Mouse (Mus musculus) left cerebral cortex, adult 9 months (tissue): ENCODE measurements around the gene Stxbp4.

Source experiments
- DNase-seq, 2 experiments: peaks; one replicate each; pipeline ENCODE4 v3.0.0; 2022; ENCODE audit warnings: low spot score in 2 of 2

Gene Stxbp4

DNA sequence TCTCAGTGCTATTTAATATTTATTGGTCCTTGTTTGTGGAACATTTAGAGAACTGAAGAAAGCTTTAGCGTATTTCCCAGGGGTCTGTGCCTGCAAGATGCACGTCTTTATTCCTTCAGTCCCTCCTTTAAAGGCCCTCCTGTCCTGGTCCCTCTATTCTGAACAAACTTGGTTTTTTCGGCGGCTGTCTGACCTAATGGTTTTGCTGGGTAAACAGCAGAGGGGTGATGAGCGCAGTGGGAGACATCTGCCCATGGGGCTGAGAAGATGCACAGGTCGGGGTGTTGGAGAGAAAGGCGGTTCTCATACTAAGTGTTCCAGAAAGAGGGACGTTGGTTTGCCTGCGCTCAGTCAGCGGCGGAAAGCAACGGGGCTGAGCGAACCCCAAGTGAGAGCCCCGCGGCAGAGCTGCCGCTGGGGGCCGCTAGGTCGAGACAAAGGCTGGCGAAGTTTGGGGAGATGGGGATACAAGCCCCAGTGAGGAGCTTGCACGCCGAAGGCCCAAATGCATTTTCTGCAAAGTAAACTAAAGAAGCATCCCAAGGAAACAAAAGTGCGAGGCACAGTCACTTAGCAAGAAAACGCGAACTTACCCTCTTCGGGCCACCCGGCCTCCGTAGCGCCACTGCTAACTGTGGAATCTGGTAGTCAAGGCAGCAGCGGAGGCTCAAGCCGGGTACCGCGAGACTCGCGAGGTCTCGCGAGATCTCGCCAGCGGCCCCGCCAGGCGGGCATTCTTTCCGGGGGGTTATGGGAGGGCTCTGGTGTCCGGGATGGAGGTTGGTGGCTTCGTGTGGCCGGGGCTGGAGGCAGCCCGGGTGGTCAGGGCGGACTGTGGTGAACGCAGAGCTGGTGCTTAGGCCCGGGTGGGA is at the start of gene Stxbp4, which contains the start of gene Cox11:
Gene Stxbp4, minus strand, starts transcription at position 645 of the 872 bp plus-strand sequence.
Gene Cox11, plus strand, starts transcription at position 734 of the 872 bp plus-strand sequence.
- peak; percentile 85 to 95 for DNase-seq

DNA sequence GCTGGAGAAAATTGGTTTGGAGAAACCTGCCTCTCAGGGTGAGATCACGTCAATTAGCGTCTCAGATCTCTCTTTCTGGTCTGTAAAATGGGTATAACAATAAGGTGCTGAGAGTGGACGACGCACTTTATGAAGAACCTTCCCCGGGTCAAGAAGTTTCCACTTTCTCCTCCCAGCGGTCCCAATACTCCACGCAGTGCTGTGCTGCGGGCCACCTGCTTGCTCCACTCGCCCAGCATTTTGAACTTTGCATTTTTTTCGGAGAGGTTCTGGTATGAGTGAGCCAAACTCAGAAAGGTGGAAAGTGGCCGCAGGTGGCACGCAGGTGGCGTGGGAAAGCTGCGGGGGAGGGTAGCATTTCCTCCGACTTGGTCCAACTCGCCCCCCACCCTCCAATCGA is 49.2 kb upstream of the Stxbp4 start:
- peak in 1 of 2 experiments; percentile 21 for DNase-seq

DNA sequence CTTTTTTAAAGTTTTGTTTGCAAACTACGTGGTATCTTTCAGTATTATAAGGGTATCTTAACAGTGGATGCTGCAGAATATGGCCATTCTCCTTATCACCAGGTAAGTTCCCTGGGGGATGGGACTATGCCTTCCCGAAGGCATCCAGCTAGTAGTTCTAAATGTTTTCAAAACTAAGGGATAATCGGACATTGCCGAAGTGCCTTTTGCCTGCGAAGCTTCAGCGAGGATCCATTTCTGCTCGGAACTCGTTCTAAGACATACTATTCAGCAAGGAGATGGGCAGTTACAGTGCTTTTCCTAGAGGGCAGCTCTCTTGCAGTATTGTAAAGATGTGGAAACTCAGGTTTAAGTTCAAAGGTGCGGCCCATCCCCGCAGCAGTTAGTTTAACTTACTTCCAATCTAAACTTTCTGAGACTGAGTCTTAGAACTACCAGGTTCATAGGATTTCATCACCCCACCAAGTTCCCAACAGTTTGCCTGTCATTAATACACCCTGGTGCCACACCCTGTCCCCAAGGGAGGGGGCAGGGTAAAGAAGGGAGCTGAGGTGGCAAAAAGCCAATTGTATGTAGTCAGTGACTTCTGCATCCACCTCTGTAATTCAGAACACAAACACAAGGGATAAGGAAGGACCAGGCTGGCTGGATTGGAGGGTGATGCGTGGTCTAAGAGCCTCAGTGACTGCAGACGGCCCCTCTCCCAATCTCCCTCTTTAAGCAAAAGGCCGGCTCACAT is 48.6 kb upstream of the Stxbp4 start:
- no peak for DNase-seq

DNA sequence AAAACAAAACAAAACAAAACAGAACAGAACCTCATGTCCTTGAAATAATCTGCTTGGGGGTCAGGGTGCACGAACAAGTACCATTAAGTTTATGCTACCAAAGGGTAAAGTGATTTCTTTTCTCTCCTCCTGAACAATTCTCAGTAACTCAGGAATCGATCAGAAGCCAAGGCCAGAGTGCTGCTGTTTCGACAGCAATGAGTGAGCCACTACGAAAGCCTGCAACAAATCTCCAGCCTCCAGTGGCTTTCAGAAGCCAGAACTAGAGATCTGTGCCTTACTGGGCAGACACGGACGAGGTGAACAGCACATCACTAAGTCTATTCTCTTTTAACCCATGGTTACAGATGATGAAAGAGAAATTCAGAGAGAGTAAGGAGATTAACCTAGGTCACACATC is 47.3 kb upstream of the Stxbp4 start:
- DNase-seq, result no peak

DNA sequence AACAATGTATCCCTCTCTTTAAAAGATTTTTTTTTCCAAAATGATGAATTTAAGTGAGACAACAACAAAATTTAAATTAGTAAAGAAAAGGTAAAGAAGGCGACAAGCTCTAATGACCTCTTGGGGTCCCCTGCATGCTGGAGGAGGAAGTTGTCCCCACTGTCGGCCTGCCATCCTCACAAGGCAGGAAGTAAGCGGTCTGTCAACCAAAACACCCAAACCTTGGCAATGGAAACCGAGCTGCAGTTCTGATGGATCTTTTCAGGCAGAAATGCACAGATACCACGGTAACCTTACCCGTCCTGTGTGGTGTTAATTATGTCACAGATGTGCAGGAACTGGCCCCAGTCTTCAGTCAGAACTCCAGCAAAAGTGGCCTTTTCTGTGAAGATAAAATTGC is 46.9 kb upstream of the Stxbp4 start:
- DNase-seq, result no peak

DNA sequence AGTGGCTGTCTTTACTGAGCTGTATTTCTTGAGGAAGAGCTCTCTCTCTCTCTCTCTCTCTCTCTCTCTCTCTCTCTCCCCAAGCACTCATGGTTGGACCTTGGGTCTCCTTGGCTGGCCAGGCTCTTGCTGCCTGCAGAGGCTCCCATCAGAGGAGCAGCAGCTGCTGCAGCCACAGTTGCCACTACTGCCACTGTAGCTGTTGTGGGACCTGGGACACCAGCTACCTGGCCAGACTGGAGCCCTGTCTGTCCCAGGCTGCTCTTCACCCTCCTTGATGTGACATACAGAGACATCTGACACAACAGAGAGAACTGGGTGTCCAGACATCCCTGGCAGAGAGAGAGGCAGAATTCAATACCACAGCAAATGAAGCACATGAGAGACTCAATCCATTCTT is 43.3 kb upstream of the Stxbp4 start:
- no peak for DNase-seq

- DNase-seq, result no peak
These were observed 40.7 kb upstream of the Stxbp4 start for GRCm38 (mm10) chr11:90678582-90678981.

GRCm38 (mm10) chr11:90677771-90678288 is 39.9 kb upstream of the Stxbp4 start:
- peak in 1 of 2 experiments; percentile 47 for DNase-seq

GRCm38 (mm10) chr11:90677027-90677426 is 39.1 kb upstream of the Stxbp4 start:
- DNase-seq, result no peak

DNA sequence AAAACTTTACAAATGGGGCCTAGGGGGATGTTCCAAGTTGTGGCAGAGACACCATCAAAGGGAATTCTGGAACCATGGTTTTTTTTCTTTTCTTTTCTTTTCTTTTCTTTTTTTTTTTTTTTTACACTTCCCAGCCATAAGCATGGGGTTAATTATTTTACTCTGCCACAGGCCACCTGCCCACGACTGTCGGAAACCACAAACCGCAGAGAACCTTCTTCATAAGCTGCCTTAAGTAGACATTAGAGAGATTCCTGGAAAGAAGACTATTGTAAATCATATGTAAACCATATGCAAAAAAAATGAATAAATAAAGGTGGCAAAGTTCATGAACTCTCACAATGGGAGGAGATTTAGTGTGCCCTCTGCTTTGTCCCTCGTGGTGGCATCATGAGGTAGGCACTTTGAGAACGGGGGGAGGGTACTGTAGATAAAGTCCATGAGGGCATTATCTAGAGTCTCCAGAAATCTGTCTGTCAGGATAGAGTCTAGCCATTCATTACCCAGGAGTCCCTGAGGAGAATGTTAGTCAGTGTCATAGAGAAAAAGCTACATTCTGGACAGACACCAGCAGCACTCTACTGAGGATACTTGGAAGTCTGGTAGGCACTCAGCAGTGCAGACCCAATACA is 37.7 kb upstream of the Stxbp4 start:
- no peak for DNase-seq

GRCm38 (mm10) chr11:90667325-90667724 is 29.4 kb upstream of the Stxbp4 start:
- no peak for DNase-seq

GRCm38 (mm10) chr11:90666916-90667315 is 29.0 kb upstream of the Stxbp4 start:
- no peak for DNase-seq

DNA sequence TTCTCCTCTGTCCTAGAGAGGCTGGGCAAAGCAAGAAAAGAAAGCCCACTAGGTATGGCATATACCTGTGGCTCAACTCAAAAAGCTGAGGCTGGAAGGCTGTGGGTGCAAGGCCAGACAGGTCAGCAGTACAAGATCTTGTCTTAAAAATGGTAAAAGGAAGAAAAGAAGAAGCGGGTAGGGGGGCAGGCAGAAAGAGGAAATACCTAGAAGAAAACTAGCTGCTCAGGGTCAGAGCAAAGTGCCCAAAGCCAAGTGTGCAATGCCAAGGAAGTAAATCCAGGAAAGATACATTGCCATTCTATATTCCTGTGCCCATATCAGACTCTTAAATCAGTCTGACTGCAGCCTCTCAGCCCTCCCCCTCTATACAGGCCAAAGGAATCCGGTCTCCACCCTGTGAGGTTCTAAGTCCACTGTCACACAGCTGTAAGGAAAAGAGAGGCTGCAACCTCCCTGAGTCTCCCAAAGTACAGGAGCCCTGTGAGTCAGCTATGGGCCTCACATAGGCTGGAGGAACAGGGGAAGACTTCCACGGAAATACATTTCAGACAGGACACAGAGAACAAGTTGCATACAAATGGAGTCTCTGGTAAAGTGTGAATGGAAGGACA is 28.4 kb upstream of the Stxbp4 start:
- no peak for DNase-seq

DNA sequence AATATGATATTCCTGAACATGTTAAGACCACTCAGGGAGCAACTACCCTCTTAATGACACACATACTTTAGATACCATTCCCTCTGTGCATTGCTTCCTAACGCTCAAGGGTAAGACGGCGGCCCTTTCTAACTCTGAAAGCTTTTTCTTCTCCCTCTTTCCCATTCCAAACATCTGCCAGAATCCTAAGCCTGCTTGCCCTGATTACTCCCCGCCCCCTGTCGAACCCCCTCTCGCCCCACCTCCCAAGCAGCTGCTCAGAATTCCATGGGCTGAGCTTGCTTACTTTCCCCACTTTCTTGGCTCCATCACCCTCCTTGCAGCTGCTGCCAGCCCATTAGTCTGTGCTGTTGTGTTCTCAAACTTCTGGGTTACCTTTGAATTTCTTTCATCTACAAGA is 27.3 kb upstream of the Stxbp4 start:
- DNase-seq, result peak in 1 of 2 experiments; percentile 33

DNA sequence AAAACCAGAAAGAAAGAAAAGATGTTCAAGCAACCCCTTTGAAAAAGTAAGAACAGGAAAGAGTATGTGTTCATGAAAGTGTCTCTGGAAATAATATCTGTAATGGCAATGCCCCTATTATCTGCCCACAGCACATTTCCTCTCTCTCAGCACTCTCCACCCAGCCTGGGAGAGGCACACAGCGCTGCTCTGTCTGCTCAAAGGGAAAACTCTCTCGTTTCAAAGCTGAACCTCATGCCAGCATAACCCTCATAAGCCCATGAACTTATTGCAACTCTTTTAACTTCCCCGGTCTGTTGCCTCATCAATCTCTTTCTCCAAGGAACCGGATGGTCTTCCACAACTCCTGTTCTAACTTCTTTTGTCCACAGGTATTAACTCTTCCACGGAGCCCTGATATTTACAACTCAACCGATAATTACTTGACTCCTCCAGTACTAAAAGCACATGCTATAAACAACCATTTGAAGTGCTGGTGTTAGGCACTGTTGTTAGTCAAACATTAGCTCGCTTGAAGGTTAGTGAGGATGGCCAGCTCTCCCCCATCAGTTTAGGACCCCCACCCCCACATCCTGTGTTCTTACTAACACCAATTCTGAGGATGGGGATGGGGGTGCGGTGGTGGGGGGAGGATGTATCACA is 26.6 kb upstream of the Stxbp4 start:
- no peak for DNase-seq

DNA sequence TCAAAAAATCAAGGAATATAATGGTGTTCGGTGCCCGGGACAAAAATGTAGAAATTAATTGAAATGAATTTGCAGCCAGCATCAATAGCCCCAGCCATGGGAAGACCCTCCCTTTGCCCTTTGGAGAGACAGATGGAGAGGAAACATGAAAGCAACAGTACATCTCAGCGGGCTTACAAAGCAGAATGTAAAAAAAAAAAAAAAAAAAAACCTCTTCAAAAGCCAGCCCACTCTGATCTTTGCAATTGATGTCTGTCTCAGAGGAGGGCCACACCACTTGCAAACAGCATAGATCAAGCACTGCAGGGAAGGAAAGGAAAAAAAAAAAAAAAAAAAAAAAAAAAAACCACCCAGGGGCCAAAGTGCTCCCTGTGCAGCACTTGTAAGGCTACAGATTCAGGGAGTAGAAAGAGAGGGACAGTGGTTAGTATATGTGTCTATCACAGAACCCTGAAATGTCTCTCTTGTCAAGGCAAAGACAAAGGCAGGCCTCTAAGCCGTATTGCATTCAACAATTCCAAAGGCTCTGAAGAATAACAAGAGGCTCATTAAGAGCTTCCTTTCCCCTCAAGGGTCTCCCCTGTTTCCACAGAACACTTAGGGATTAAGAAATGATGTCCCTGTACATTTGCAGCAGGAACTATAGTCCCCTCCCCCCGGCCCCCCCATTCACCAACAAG is 25.9 kb upstream of the Stxbp4 start:
- DNase-seq, result no peak

GRCm38 (mm10) chr11:90663052-90663451 is 25.2 kb upstream of the Stxbp4 start:
- no peak for DNase-seq

DNA sequence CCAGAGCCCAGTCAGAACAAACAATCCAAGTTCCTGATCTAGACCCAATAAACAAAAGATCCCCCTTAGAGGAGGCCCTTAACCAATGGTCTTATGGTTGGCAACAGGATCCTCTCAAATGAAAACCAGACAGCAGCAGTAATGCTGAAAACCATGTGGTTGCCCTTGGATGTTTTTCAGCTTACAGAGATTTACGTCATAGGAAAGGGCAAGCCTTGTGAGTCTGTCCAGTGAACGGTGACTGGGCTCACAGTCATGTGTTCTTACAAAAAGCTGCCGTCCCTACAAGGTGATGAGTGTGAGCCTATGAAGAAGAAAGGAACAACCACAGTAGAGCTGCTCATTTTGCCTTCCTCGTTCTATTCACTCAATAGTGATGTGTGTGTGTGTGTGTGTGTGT is 22.8 kb upstream of the Stxbp4 start:
- DNase-seq, result no peak

GRCm38 (mm10) chr11:90657527-90657926 is 19.6 kb upstream of the Stxbp4 start:
- DNase-seq, result no peak

- DNase-seq, result no peak
These were observed 14.7 kb upstream of the Stxbp4 start for GRCm38 (mm10) chr11:90652603-90653002.
